Mouse (Mus musculus): ENCODE results near the gene Zfp976. TPM values are rescaled to one million over a fixed set of nuclear protein-coding genes. Genes with fewer than 3 reads are reported as not detected.
"Not testable (repeated sequence)": the region's sequence is repeated elsewhere in the genome, so short reads cannot be mapped to it uniquely, and the experiment has no call there.

The Zfp976 gene
- total RNA-seq (2021): under 1 TPM; 0.75 to 0.92 TPM
- long read RNA-seq, experiment 1: 0 reads
- long read RNA-seq, experiment 2: 0 reads

GRCm38 (mm10) chr7:42642152-42643115 is at the start of gene Zfp976:
Zfp976 (minus strand) TSS chr7:42642588.
- intact Hi-C loops (cut with DNase I; ENCODE audit: low total_unique reads): not testable (repeated sequence)

GRCm38 (mm10) chr7:42680081-42680480 is 37.7 kb upstream of the Zfp976 start:
- intact Hi-C loops (cut with DNase I; ENCODE audit: low total_unique reads); DNase-seq: not testable (repeated sequence)

More at GRCm38 (mm10) chr7:42642152-42643115, at the start of gene Zfp976:
- peak; percentile 32 for DNase-seq

GRCm38 (mm10) chr7:42679646-42680045 is 37.3 kb upstream of the Zfp976 start:
- intact Hi-C loops (cut with DNase I; ENCODE audit: low total_unique reads); DNase-seq: not testable (repeated sequence)

- intact Hi-C loops (cut with DNase I; ENCODE audit: low total_unique reads); DNase-seq: not testable (repeated sequence)
Observed at GRCm38 (mm10) chr7:42660140-42660539, 17.8 kb upstream of the Zfp976 start.

GRCm38 (mm10) chr7:42655211-42655610 is 12.8 kb upstream of the Zfp976 start:
- DNase-seq; intact Hi-C loops (cut with DNase I; ENCODE audit: low total_unique reads): not testable (repeated sequence)

GRCm38 (mm10) chr7:42643120-42643620 is 782 bp upstream of the Zfp976 start:
- DNase-seq; intact Hi-C loops (cut with DNase I; ENCODE audit: low total_unique reads): not testable (repeated sequence)

- DNase-seq; intact Hi-C loops (cut with DNase I; ENCODE audit: low total_unique reads): not testable (repeated sequence)
Observed at GRCm38 (mm10) chr7:42631031-42631430, 11.4 kb downstream of the Zfp976 start.

- intact Hi-C loops (cut with DNase I; ENCODE audit: low total_unique reads): not testable (repeated sequence)
Observed at GRCm38 (mm10) chr7:42595666-42596065, 46.7 kb downstream of the Zfp976 start.

GRCm38 (mm10) chr7:42592413-42592812 is 50.0 kb downstream of the Zfp976 start, which contains the start of gene Zfp977:
Zfp977 (minus strand) TSS chr7:42592547.
- DNase-seq; intact Hi-C loops (cut with DNase I; ENCODE audit: low total_unique reads): not testable (repeated sequence)

More at GRCm38 (mm10) chr7:42595666-42596065, 46.7 kb downstream of the Zfp976 start:
- DNase-seq: not testable (repeated sequence)

GRCm38 (mm10) chr7:42591311-42591710 is 51.1 kb downstream of the Zfp976 start:
- intact Hi-C loops (cut with DNase I; ENCODE audit: low total_unique reads); DNase-seq: not testable (repeated sequence)

- intact Hi-C loops (cut with DNase I; ENCODE audit: low total_unique reads): no loop called here
- no peak for DNase-seq
Observed at GRCm38 (mm10) chr7:42578488-42578887, 63.9 kb downstream of the Zfp976 start, which contains the start of gene Gm21028. Gm21028 (minus strand) TSS chr7:42578588.

Small RNA genes within 50 kb of the gene (microRNA-seq; reads per million reads assigned to microRNA genes)
- gene Gm24938: 0 reads per million in 2 experiments

Other genes with a start within 250 kb of the Zfp976 start
- gene 4933421I07Rik, start 194.5 kb downstream of the Zfp976 start, total RNA-seq (2021): not detected
- 1 to 10 TPM; 5.1 to 7.2 TPM for gene Zfp141, start 136.8 kb downstream of the Zfp976 start, total RNA-seq (2021)
- gene Gm21028, start 64.0 kb downstream of the Zfp976 start, total RNA-seq (2021): not detected
- under 1 TPM in 1 of 2 experiments, not detected in 1; 0.25 TPM for gene Zfp977, start 50.0 kb downstream of the Zfp976 start, total RNA-seq (2021)
- 1 to 10 TPM; 2.9 TPM for gene Zfp975, start 50.2 kb upstream of the Zfp976 start, total RNA-seq (2021)
- not detected for gene Gm17067, start 84.4 kb upstream of the Zfp976 start, total RNA-seq (2021)
- gene Vmn2r62, start 150.9 kb upstream of the Zfp976 start, total RNA-seq (2021): not detected
- gene Gm2381, start 224.6 kb upstream of the Zfp976 start, total RNA-seq (2021): under 1 TPM in 1 of 2 experiments, not detected in 1; 0.09 TPM